Mouse (Mus musculus): ENCODE measurements around the gene Pgs1. TPM values are rescaled to one million over a fixed set of nuclear protein-coding genes. Genes with fewer than 3 reads are reported as not detected.

The Pgs1 gene
- polyA plus RNA-seq, 1 experiment from 2014 or later = 39.5 TPM

DNA sequence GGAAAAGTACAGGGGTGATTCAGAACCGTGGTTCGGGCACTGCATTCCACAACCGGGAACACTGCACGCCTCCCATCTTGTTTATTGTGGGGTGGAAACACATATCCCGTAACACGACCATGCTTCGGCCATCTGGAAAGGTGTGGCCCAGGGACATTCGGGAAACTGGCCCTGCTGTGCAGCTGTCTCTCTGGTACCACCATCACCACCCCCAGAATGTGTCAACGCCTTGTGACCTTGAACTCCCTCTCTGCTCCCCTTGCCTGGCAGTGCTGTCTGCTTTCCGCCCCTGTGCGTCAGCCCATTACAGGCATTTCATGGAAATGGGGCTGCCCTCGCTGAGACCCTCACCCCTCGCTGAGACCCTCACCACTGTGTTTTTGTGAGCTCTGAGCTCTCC lies 48.3 kb downstream of the Pgs1 start:
- Histone ChIP-seq H3K4me2 (no peak overlapping the region), H3K36me3 (peaks cover 19% of the 10 kb centered on the region), H3K27ac (no peak overlapping the region), H3K27me3 (no peaks in the 10 kb centered on the region), H3K9me3 (0 out of 2 replicates have a peak, but pooled peaks cover 6% of the 10 kb centered on the region), H3K4me3 (no peak overlapping the region), H3K4me1 (0 out of 2 replicates have a peak, but pooled peaks cover 2% of the 10 kb centered on the region), H3K9ac (no peak overlapping the region)
- ATAC-seq (ENCODE audit: insufficient number of reproducible peaks, insufficient read depth, low FRiP score, low TSS enrichment, low read depth) = no peak
- WGBS = 82% methylated on average over 13 of the region's 13 CpGs

DNA sequence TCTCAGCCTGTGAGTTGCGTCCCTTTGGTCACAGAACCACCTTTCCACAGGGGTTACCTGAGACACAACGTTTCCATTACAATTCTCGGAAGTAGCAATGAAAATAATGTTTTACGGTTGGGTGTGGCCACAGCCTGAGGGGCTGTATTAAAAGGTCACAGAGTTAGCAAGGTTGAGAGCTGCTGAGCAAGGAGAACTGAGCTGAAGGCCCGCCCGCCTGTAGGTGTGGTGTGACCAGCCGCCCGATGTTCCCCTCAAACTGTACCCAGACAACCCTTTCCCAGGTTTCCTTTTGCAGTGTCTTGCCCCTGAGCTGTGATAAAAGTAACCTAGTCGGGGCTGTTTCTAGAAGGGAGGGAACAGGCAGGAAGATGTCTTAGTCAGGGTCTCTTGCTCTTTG lies 49.0 kb downstream of the Pgs1 start:
- 71% methylated on average over 9 of the region's 9 CpGs for WGBS
- H3K4me2 ChIP-seq = no peak overlapping the region

DNA sequence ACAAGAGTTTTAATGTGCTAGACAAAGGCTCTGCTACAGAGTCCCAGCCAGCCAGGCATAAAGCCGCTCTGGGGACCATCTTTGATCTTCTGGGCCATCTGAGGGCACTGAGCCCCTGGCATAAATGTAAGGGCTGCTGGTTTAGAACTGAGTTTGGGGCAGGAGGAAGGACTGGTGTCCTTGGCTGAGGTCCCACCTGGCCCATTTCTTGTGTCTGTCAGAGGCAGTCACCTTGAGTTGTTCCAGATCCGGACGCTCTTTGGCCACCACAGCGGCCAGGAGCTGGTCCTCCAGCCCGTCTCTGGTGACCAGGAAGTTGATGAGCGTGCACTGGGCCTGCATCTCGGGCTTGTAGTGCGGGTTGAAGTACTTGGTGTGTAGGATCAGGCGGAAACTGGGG lies 56.7 kb downstream of the Pgs1 start:
- WGBS = 91% methylated on average over 9 of the region's 9 CpGs
- no peak overlapping the region for H3K27ac ChIP-seq
- H3K4me2 ChIP-seq = no peak overlapping the region
- no peak overlapping the region for H3K9ac ChIP-seq
- H3K9me3 ChIP-seq = no peaks in the 10 kb centered on the region
- H3K36me3 ChIP-seq = no peaks in the 10 kb centered on the region
- no peak overlapping the region for H3K4me3 ChIP-seq
- no peaks in the 10 kb centered on the region for H3K27me3 ChIP-seq
- ATAC-seq (ENCODE audit: insufficient number of reproducible peaks, insufficient read depth, low FRiP score, low TSS enrichment, low read depth) = no peak
- H3K4me1 ChIP-seq = peaks cover 6% of the 10 kb centered on the region; the same call in 1 of the 2 replicates

More for the DNA sequence above, 49.0 kb downstream of the Pgs1 start:
- H3K4me3 ChIP-seq = no peak overlapping the region
- H3K36me3 ChIP-seq = peaks cover 19% of the 10 kb centered on the region
- H3K9me3 ChIP-seq = 0 out of 2 replicates have a peak, but pooled peaks cover 6% of the 10 kb centered on the region
- no peak for ATAC-seq (ENCODE audit: insufficient number of reproducible peaks, insufficient read depth, low FRiP score, low TSS enrichment, low read depth)
- 0 out of 2 replicates have a peak, but pooled peaks cover 2% of the 10 kb centered on the region for H3K4me1 ChIP-seq
- H3K9ac ChIP-seq = no peak overlapping the region
- no peaks in the 10 kb centered on the region for H3K27me3 ChIP-seq
- H3K27ac ChIP-seq = no peak overlapping the region

DNA sequence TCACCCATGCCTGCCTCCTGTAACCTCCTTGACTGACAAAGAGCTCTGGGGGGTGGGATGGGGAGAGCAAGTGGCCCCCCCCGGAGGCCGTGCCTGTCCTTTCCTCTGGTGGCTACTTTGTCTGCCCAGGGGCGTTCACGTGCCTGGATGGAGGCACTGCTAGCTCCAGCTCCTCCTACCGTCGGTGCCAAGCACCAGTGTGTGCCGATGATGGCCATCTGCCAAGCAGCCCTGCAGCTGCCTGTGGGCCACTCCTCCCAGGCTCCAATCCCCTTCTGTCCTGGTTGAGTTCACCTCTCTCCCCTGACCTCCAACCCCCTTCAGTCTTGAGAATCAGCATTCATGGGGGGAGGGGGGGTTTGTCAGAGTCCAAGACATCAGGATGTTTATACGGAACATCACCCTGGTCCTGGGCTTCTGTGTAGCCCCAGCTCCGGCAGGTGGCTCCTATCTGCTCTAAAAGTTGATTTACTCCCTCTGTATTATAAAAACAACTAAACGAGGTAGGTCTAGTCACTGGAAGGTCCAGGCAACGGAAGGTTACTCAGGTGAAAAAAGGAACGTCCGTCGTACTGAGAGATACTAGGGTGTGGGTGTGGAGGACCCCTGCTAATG lies 57.3 kb downstream of the Pgs1 start:
- Histone ChIP-seq H3K9ac (0 out of 2 replicates have a peak overlapping the region, but pooled peaks have one; percentile 36), H3K27me3 (no peaks in the 10 kb centered on the region), H3K36me3 (no peaks in the 10 kb centered on the region), H3K9me3 (no peaks in the 10 kb centered on the region), H3K27ac (no peak overlapping the region), H3K4me1 (peaks cover 6% of the 10 kb centered on the region; the same call in 1 of the 2 replicates), H3K4me3 (no peak overlapping the region), H3K4me2 (no peak overlapping the region)
- WGBS = 66% methylated on average over 14 of the region's 14 CpGs
- no peak; the same call in 1 of the 2 replicates for ATAC-seq (ENCODE audit: insufficient number of reproducible peaks, insufficient read depth, low FRiP score, low TSS enrichment, low read depth)

DNA sequence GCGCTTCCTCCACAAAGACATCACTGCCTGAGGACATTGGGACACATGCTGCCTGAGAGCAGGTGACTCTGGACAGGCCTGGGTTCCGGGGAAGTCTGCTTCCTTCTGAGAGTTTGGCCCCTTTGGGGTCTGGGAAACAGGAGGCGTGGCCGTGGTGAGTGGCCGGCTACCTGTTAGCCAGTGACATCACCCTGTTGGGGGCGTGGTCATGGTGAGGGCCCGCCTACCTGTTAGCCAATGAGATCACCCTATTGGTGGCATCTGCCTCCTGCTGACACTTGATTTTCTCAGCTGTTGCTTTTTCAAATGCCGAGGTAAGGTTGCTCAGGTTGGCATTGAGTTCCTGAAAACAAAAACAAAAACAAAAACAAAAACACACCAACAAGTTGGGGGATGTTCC lies 63.5 kb downstream of the Pgs1 start:
- Histone ChIP-seq H3K9ac (no peak overlapping the region), H3K4me1 (no peaks in the 10 kb centered on the region; the same call in 1 of the 2 replicates), H3K4me2 (no peak overlapping the region), H3K27me3 (no peaks in the 10 kb centered on the region), H3K4me3 (no peak overlapping the region), H3K9me3 (no peaks in the 10 kb centered on the region), H3K27ac (no peak overlapping the region), H3K36me3 (no peaks in the 10 kb centered on the region)
- 26% methylated on average over 8 of the region's 8 CpGs for WGBS
- no peak for ATAC-seq (ENCODE audit: insufficient number of reproducible peaks, insufficient read depth, low FRiP score, low TSS enrichment, low read depth)

DNA sequence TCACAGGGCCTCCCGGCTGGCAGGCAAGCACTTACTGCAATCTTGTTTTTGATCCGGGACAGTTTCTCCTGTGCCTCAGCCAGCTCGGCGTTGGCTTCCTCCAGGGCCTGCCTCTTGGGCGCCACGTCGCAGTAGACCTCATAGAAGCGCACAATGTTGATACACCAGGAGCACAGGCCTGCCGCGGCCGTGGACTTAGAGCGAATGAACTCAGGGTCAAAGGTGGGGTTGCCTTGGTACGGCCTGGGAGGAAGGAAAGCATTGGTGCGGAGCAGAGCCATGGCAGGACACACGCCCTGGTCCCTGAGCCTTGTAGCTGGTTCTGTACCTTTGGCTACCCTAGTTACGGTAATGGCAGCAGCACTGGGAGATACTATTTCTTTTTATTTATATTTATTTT lies 64.1 kb downstream of the Pgs1 start:
- no peaks in the 10 kb centered on the region; the same call in 1 of the 2 replicates for H3K4me1 ChIP-seq
- H3K4me3 ChIP-seq = no peak overlapping the region
- ATAC-seq (ENCODE audit: insufficient number of reproducible peaks, insufficient read depth, low FRiP score, low TSS enrichment, low read depth) = no peak
- no peak overlapping the region for H3K27ac ChIP-seq
- no peaks in the 10 kb centered on the region for H3K9me3 ChIP-seq
- 75% methylated on average over 16 of the region's 16 CpGs for WGBS
- H3K9ac ChIP-seq = no peak overlapping the region
- no peak overlapping the region for H3K4me2 ChIP-seq
- no peaks in the 10 kb centered on the region for H3K36me3 ChIP-seq
- no peaks in the 10 kb centered on the region for H3K27me3 ChIP-seq

DNA sequence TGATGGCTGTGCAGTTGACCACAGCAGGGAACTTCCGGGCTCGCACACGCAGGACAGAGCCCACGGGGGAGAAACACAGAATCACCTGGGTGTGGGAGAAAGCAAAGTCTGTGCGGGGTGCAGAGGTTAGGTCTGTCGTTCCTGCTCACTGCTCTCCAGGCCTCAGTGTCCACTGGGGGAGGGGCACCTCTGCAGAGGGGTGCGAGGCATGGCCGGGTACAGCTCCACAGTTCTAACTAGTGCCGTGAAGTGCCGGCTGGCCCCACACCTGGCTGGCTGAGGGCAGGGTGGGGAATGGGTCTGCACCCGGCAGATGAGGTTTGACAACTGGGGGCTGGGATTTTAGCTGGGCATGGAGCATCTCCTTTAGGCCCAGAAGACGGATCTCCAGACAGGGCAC lies 72.3 kb downstream of the Pgs1 start:
- Histone ChIP-seq H3K9ac (no peak overlapping the region), H3K9me3 (no peaks in the 10 kb centered on the region), H3K27me3 (no peaks in the 10 kb centered on the region), H3K27ac (no peak overlapping the region), H3K36me3 (no peaks in the 10 kb centered on the region), H3K4me2 (no peak overlapping the region), H3K4me1 (0 out of 2 replicates have a peak, but pooled peaks cover 6% of the 10 kb centered on the region), H3K4me3 (no peak overlapping the region)
- ATAC-seq (ENCODE audit: insufficient number of reproducible peaks, insufficient read depth, low FRiP score, low TSS enrichment, low read depth) = no peak
- WGBS = 68% methylated on average over 12 of the region's 12 CpGs

DNA sequence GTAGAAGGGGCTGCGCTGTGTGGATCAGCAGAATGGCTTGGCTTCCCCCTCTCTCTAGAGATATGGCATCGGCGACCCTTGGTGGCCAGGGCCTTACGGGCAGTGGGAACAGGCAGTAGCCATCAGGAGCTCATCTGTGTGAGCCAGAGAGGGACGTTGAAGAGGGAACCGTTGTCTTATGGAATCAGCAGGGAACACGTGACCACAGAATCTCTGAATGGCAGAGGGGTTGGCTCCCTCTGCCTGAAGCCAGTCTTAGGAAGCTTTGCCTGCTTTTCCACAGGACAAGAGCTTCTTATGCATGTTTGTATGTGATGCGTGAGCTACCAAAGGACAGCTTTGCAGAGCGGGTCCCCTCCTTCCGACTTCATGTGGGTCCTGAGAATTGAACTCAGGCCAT lies 72.8 kb downstream of the Pgs1 start:
- ATAC-seq (ENCODE audit: insufficient number of reproducible peaks, insufficient read depth, low FRiP score, low TSS enrichment, low read depth) = no peak
- Histone ChIP-seq H3K9ac (no peak overlapping the region), H3K4me3 (no peak overlapping the region), H3K4me1 (0 out of 2 replicates have a peak, but pooled peaks cover 6% of the 10 kb centered on the region), H3K9me3 (no peaks in the 10 kb centered on the region), H3K4me2 (no peak overlapping the region), H3K27me3 (no peaks in the 10 kb centered on the region), H3K36me3 (no peaks in the 10 kb centered on the region), H3K27ac (no peak overlapping the region)
- WGBS = 55% methylated on average over 10 of the region's 10 CpGs

DNA sequence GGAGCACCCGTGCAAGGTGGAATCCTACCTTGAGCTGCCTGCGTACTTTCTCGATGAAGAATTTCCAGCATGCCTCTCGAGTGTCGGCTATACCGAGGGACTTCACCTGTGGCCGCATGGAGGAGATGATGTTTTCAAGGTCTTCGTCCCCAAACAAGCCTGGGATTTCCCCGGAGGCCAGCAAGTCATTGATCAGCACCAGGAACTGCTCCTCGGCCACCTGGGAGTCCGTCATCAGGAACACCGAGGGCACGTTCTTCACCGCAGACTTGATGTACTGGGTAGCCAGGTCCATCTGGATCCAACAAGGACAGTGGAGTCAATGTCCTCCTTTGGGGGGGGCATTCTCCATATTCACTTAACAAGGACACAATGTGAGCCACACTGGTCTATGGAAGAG lies 73.9 kb downstream of the Pgs1 start:
- Histone ChIP-seq H3K27ac (no peak overlapping the region), H3K4me3 (no peak overlapping the region), H3K9ac (no peak overlapping the region), H3K9me3 (no peaks in the 10 kb centered on the region), H3K4me2 (no peak overlapping the region), H3K36me3 (no peaks in the 10 kb centered on the region), H3K4me1 (0 out of 2 replicates have a peak, but pooled peaks cover 6% of the 10 kb centered on the region), H3K27me3 (no peaks in the 10 kb centered on the region)
- ATAC-seq (ENCODE audit: insufficient number of reproducible peaks, insufficient read depth, low FRiP score, low TSS enrichment, low read depth) = no peak
- WGBS = 83% methylated on average over 14 of the region's 14 CpGs

DNA sequence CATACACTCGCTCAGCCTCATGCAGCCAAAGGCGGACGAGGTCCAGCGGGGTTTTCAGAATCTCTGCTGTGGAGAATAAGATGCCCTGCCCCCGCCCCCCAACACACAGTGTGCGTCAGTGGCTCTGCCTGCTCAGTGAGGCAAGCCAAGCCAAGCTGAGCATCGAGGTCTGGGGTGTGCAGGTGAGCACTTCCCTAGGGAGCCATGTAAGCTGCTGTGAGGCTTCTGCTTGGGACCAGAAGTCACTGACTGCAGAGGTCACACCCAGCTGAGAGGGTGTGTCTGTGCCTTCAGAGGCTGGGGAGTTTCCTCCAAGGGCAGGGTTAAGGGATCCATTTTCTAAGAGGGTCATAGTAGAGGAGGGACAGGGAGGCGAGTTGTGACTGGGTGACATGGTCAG lies 81.5 kb downstream of the Pgs1 start:
- WGBS = 75% methylated on average over 8 of the region's 8 CpGs
- H3K4me3 ChIP-seq = no peak overlapping the region
- H3K4me1 ChIP-seq = peaks cover 19% of the 10 kb centered on the region
- H3K9ac ChIP-seq = no peak overlapping the region
- no peak for ATAC-seq (ENCODE audit: insufficient number of reproducible peaks, insufficient read depth, low FRiP score, low TSS enrichment, low read depth)
- H3K9me3 ChIP-seq = no peaks in the 10 kb centered on the region
- no peaks in the 10 kb centered on the region for H3K36me3 ChIP-seq
- no peaks in the 10 kb centered on the region for H3K27me3 ChIP-seq
- no peak overlapping the region for H3K27ac ChIP-seq
- H3K4me2 ChIP-seq = no peak overlapping the region

DNA sequence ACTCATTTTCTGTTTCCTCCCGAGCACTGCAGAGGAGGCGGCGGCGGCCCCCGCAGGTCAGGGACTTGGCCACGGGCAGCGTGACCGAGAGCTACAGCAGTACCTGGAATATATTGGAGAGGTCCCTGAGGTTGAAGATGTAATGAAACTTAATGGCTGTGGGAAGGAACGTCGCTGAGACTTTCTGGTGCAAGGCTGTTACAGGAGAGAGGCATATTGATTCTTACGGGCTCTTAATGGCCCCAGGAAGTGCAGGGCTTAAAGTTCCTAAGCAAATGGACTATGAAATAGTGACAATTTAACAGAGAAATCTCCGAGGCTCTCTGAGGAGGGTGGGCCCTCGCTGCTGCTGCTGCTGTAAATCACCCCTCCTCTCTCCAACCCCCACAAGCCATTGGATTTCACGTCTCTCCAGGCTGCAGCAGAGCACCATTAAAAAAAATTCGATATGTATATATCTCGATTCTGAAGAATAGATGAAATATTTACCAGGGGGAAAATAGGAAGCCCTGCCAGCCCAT lies 82.8 kb downstream of the Pgs1 start:
- Histone ChIP-seq H3K27ac (no peak overlapping the region), H3K4me1 (peaks cover 19% of the 10 kb centered on the region), H3K9me3 (no peaks in the 10 kb centered on the region), H3K4me3 (no peak overlapping the region), H3K36me3 (no peaks in the 10 kb centered on the region), H3K9ac (no peak overlapping the region), H3K4me2 (no peak overlapping the region), H3K27me3 (no peaks in the 10 kb centered on the region)
- no peak for ATAC-seq (ENCODE audit: insufficient number of reproducible peaks, insufficient read depth, low FRiP score, low TSS enrichment, low read depth)
- WGBS = 80% methylated on average over 16 of the region's 16 CpGs

DNA sequence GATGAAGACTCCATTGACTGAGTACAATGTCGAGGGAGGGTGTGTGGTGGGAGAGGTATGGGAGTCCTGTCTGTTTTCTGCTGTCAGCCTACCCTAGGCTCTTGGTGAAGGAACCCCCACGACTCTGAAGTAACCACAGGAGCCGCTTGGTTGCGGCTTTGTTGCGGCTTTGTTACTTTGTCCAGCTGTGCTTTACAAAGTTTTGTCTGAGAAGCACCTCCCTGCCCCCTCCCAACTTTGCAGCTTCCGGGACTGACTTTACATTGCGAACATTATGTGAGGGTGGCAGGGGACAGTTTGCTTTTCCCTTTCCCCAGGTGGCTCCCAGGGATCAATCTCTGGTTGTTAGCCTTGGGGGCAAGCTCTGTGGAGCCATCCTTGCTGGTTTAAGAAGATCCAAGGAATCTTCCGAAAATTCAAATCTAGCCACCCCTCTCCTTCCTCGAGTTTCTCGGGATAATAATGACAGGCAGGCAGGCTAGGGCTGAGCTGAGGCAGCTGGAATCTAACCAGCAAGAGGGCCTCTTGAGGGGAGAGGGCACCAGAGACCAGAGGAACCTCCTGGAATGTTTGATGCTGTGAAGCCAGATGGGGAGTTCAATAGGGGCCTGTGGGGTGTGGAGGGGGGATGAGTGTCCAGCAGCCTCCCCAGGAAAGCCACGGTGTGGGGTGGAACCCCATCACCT lies 85.3 kb downstream of the Pgs1 start:
- Histone ChIP-seq H3K27ac (no peak overlapping the region; the same call in 1 of the 2 replicates), H3K27me3 (no peaks in the 10 kb centered on the region), H3K9ac (peak overlapping the region; percentile 22; the same call in 1 of the 2 replicates), H3K9me3 (no peaks in the 10 kb centered on the region), H3K4me3 (no peak overlapping the region), H3K4me2 (no peak overlapping the region), H3K36me3 (no peaks in the 10 kb centered on the region), H3K4me1 (peaks cover 33% of the 10 kb centered on the region)
- 38% methylated on average over 11 of the region's 11 CpGs for WGBS
- no peak for ATAC-seq (ENCODE audit: insufficient number of reproducible peaks, insufficient read depth, low FRiP score, low TSS enrichment, low read depth)

All from embryonic facial prominence, embryonic 13.5 days (tissue).